Mouse (Mus musculus) kidney, embryonic 16.5 days (tissue): ENCODE data around the gene Spock1. TPM values are rescaled to one million over a fixed set of nuclear protein-coding genes. Genes with fewer than 3 reads are reported as not detected.

Experiments used
- ATAC-seq: fragments of 200-750 bp; cut with Nextera tagmentation; 2 replicates; pipeline ENCODE4 v1.8.0; 2017; ENCODE audit warnings: moderate TSS enrichment; ENCODE audit not compliant: low FRiP score, low TSS enrichment
- H3K27ac ChIP-seq: fragments of 300-500 bp; sonication (generic); 2 replicates; pipeline ENCODE4 v1.5.1; 2014; ENCODE audit warnings: low read length
- H3K27me3 ChIP-seq: fragments of 300-500 bp; sonication (generic); 2 replicates; pipeline ENCODE4 v1.6.1; 2014; ENCODE audit warnings: low read length, control low read depth, mixed read lengths; ENCODE audit not compliant: insufficient read depth
- H3K36me3 ChIP-seq: fragments of 300-500 bp; sonication (generic); 2 replicates; pipeline ENCODE4 v1.6.1; 2014; ENCODE audit warnings: low read length, control low read depth, mixed read lengths; ENCODE audit not compliant: insufficient read depth
- H3K4me1 ChIP-seq: fragments of 300-500 bp; sonication (generic); 2 replicates; pipeline ENCODE4 v1.6.1; 2014; ENCODE audit warnings: low read length, control low read depth, mixed read lengths; ENCODE audit not compliant: insufficient read depth
- H3K4me2 ChIP-seq: fragments of 300-500 bp; sonication (generic); replicated peaks from 2 replicates; pipeline ENCODE4 v1.6.1; 2014; ENCODE audit warnings: low read depth, low read length
- H3K4me3 ChIP-seq: fragments of 300-500 bp; sonication (generic); 2 replicates; pipeline ENCODE4 v1.5.1; 2014; ENCODE audit warnings: mild to moderate bottlenecking, low read length
- H3K9ac ChIP-seq: fragments of 300-500 bp; sonication (generic); replicated peaks from 2 replicates; pipeline ENCODE4 v1.6.1; 2014; ENCODE audit warnings: low read length
- H3K9me3 ChIP-seq: fragments of 300-500 bp; sonication (generic); 2 replicates; pipeline ENCODE4 v1.6.1; 2016; ENCODE audit warnings: low read length, control low read depth
- WGBS: fragments of 180-500 bp; shearing (Covaris S2); extraction: QIAGEN DNeasy Blood & Tissue Kit; methylation state at CpG from one replicate; pipeline ENCODE4 v1.1.7; 2014; 5-methylcytosine and 5-hydroxymethylcytosine counted together
- polyA plus RNA-seq: library from polyadenylated mRNA; unstranded; fragments of >200 nt; fragmentation: Nextera tagmentation; extraction: Ambion mirVana; gene quantifications from 2 replicates; pipeline ENCODE4 v1.2.1, GENCODE M21; 2015

The Spock1 gene
- polyA plus RNA-seq, 1 experiment from 2014 or later: 0.59 TPM

DNA sequence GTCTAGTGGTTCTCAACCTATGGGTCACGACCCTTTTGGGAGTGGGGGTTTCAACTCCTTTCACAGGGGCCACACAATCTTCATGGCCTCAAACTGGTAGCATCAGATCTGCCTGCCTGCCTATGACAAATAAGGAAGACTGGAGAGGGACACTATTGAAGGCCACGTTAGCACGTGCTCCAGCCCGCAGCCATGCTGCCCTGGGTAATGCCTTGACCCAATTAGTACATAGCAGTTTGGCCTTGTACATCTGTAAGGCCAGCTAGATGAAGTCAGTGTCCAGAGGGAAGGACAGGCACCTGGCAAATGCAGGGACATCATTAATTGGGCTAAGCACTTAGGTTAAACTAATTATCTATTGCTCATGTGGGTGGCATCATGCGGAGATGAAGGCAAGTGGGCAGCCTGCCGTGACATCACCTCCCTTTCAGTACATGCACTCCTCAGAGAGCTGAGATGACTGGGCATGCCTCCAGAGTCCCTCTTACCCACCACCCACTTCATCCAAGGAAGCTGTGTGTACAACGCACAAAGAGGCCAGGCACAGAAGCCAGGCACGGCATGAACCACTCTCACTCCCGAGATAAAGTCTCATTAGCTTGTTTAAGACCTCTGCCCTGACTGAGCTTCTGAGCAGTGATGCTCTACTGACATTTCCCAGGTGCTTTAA lies 241.8 kb downstream of the Spock1 start:
- no peak overlapping the region for H3K4me3 ChIP-seq
- 51% methylated on average over 9 of the region's 9 CpGs for WGBS
- H3K9ac ChIP-seq: no peak overlapping the region
- H3K4me2 ChIP-seq: no peak overlapping the region
- ATAC-seq: no peak
- no peaks in the 10 kb centered on the region for H3K9me3 ChIP-seq
- no peak overlapping the region for H3K27ac ChIP-seq
- no peaks in the 10 kb centered on the region for H3K4me1 ChIP-seq
- H3K36me3 ChIP-seq: no peaks in the 10 kb centered on the region
- H3K27me3 ChIP-seq: no peaks in the 10 kb centered on the region

DNA sequence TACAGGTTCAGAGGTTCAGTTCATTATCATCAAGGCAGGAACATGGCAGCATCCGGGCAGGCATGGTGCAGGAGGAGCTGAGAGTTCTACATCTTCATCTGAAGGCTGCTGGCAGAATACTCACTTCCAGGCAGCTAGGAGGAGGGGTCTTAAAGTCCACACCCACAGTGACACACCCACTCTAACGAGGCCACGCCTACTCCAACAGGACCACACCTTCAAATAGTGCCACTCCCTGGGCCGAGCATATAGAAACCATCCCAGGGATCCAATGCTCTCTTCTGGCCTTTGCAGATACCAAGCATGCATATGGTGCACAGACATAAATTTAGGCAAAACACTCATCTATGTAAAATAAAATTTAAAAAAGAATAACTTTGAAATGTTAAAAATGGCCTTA lies 245.6 kb downstream of the Spock1 start:
- no peak for ATAC-seq
- no peaks in the 10 kb centered on the region for H3K27me3 ChIP-seq
- no peaks in the 10 kb centered on the region for H3K36me3 ChIP-seq
- H3K9ac ChIP-seq: no peak overlapping the region
- no peaks in the 10 kb centered on the region for H3K4me1 ChIP-seq
- no peak overlapping the region for H3K27ac ChIP-seq
- H3K4me2 ChIP-seq: no peak overlapping the region
- no peaks in the 10 kb centered on the region for H3K9me3 ChIP-seq
- H3K4me3 ChIP-seq: no peak overlapping the region
- WGBS: 77% methylated on average over 4 of the region's 4 CpGs

DNA sequence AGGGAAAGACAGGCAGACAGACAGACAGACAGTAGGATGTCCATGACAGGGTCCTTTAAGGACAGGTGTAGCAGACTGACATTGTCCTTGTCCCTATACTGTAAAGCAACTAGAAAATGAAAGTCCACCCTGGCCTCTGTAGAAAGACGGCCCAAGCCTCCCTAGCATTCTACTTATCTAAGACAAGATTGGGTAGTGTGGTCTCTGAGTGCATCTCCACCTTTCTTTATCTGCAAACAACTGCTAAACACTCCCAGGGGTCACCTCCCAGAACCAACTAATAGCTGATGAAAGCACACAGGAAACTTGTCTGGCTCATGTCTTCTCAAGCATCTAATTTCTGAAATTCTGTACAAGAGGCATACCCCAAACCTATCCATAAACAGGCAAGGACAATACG lies 247.6 kb downstream of the Spock1 start:
- no peak for ATAC-seq
- H3K9ac ChIP-seq: no peak overlapping the region
- H3K27ac ChIP-seq: no peak overlapping the region
- no peaks in the 10 kb centered on the region for H3K4me1 ChIP-seq
- H3K9me3 ChIP-seq: no peaks in the 10 kb centered on the region
- no peaks in the 10 kb centered on the region for H3K27me3 ChIP-seq
- H3K4me3 ChIP-seq: no peak overlapping the region
- H3K36me3 ChIP-seq: no peaks in the 10 kb centered on the region
- H3K4me2 ChIP-seq: no peak overlapping the region
- 88% methylated on average over 2 of the region's 2 CpGs for WGBS

DNA sequence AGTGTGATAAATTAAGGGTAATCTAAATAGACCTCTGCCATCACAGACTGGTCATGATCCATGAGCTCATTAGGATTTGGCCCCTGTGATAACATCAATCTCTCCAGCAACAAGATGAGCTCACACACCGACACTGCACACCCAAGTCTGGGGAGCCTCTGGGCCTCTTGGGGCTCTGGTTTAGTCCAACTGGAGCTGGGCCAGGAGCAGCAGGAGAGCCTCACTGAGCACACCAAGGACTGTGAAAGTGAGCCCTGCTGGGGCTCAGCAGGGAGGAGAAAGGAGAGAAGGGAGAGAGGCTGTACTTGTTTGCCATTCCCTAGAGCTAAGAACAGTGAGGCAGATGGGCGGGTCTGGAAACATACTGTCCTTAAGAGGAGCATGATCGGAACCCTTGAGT lies 248.3 kb downstream of the Spock1 start:
- Histone ChIP-seq H3K27me3 (no peaks in the 10 kb centered on the region), H3K36me3 (no peaks in the 10 kb centered on the region), H3K27ac (no peak overlapping the region), H3K4me3 (no peak overlapping the region), H3K4me2 (no peak overlapping the region), H3K4me1 (no peaks in the 10 kb centered on the region), H3K9ac (no peak overlapping the region), H3K9me3 (no peaks in the 10 kb centered on the region)
- ATAC-seq: no peak
- WGBS: 76% methylated on average over 3 of the region's 3 CpGs

DNA sequence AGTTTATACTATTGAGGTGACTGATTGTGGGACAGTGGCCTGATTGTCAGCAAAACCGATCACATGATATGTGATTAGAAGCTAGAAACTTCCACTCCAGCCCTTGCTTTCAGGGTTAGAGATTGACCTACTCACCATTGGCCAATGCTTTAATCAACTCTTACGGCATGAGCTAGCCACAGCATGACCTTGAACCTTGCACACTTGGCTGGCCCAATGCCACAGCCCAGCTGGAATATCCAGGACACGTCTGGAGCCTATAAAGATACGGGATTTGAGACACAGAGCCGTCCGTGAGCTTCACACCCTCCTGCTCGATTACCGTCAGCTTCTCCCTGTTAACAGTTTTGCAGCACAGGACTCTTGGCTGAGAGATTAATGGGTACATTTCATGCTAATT lies 251.5 kb downstream of the Spock1 start:
- ATAC-seq: no peak
- Histone ChIP-seq H3K36me3 (no peaks in the 10 kb centered on the region), H3K4me2 (no peak overlapping the region), H3K27me3 (no peaks in the 10 kb centered on the region), H3K4me1 (no peaks in the 10 kb centered on the region), H3K9me3 (no peaks in the 10 kb centered on the region), H3K9ac (no peak overlapping the region), H3K4me3 (no peak overlapping the region), H3K27ac (no peak overlapping the region)
- WGBS: 50% methylated on average over 8 of the region's 8 CpGs

DNA sequence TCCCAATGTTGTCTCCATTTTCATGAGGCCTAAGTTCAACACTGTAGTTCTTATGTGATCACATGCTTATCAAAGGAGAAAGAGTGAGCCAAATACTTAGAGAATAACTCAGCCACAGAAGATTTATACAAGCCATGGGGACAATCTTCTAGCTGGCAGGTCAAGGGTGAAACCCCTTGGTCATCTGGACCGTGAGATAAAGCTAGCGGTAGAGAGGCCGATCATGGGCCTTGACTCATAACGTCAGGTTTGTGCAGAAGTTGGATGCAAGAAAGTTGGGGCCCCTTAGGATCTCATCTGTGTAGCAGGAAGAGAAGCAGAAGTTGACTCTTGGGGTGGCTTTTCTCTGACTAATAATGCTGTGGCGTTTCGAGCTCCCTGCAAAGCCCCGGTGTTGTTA lies 253.8 kb downstream of the Spock1 start:
- H3K9ac ChIP-seq: no peak overlapping the region
- no peaks in the 10 kb centered on the region for H3K36me3 ChIP-seq
- no peak for ATAC-seq
- no peaks in the 10 kb centered on the region for H3K4me1 ChIP-seq
- no peak overlapping the region for H3K27ac ChIP-seq
- H3K9me3 ChIP-seq: no peaks in the 10 kb centered on the region
- no peaks in the 10 kb centered on the region for H3K27me3 ChIP-seq
- H3K4me2 ChIP-seq: no peak overlapping the region
- no peak overlapping the region for H3K4me3 ChIP-seq
- WGBS: 76% methylated on average over 7 of the region's 7 CpGs

DNA sequence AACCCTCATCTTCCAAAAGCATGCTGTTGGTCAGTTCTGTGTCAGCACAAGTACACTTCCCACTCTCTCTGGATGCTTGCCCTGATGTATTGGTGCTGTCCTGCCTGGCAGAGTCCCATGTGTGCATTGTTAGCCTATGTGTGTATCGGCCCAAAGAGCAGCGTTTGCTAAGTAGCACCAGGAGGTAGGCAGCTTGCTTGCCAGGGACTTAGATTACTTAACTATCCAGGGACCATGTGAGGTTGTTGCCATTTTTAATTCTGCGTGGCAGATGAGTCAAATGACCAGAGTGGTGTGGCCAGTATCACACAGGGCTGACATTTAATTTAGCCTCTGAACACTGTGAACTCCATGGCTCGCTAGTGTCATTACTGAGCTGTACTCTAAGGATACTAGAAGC lies 256.9 kb downstream of the Spock1 start:
- Histone ChIP-seq H3K27me3 (no peaks in the 10 kb centered on the region), H3K4me1 (no peaks in the 10 kb centered on the region), H3K36me3 (no peaks in the 10 kb centered on the region), H3K4me2 (no peak overlapping the region), H3K9me3 (no peaks in the 10 kb centered on the region), H3K4me3 (no peak overlapping the region), H3K9ac (no peak overlapping the region), H3K27ac (no peak overlapping the region)
- ATAC-seq: no peak
- WGBS: 86% methylated on average over 4 of the region's 4 CpGs

DNA sequence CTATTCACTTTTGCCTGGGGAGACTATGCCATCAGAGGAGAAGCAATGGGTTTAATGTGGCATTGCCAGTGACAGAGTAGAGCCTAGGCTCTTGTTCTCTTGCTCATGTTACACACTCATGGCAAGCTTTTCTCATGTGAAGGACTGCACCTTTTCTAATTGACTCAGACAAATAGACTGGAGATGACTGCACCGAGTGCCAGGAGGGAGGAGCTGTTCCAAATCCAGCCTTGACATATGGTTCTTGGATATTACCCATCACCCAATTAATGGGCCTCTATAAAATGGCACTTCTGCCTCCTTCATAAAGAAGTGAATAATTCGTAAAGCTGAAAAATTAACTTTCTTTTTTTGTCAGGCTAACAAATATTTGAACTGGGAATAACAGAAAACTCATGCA lies 259.3 kb downstream of the Spock1 start:
- no peak overlapping the region for H3K4me3 ChIP-seq
- H3K36me3 ChIP-seq: no peaks in the 10 kb centered on the region
- H3K9me3 ChIP-seq: no peaks in the 10 kb centered on the region
- H3K27ac ChIP-seq: no peak overlapping the region
- H3K27me3 ChIP-seq: no peaks in the 10 kb centered on the region
- H3K9ac ChIP-seq: no peak overlapping the region
- no peaks in the 10 kb centered on the region for H3K4me1 ChIP-seq
- ATAC-seq: no peak
- no peak overlapping the region for H3K4me2 ChIP-seq
- whole genome bisulfite sequencing: 72% methylated on average over 2 of the region's 2 CpGs

DNA sequence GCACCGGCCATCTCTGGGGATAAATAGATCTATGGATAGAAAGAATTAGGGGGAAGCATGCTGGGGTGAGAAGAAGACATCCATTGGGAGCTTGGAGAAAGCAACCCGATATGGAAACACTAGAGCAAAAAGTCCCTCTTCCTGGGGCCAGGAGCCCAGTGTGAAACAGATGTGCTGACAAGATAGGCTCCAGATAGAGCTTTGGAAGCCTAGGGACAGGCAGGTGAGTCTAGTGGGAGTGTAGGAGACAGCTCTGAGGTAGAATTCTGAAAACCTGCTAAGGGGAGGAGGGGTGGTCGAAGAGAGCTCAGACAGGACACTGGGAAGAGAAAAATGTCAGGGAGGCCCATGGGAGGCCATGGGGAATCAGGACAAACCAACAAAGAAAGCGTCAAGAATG lies 260.7 kb downstream of the Spock1 start:
- 76% methylated on average over 4 of the region's 4 CpGs for WGBS
- Histone ChIP-seq H3K27ac (no peak overlapping the region), H3K36me3 (no peaks in the 10 kb centered on the region), H3K4me1 (no peaks in the 10 kb centered on the region), H3K9ac (no peak overlapping the region), H3K4me2 (no peak overlapping the region), H3K9me3 (no peaks in the 10 kb centered on the region), H3K4me3 (no peak overlapping the region), H3K27me3 (no peaks in the 10 kb centered on the region)
- no peak for ATAC-seq

DNA sequence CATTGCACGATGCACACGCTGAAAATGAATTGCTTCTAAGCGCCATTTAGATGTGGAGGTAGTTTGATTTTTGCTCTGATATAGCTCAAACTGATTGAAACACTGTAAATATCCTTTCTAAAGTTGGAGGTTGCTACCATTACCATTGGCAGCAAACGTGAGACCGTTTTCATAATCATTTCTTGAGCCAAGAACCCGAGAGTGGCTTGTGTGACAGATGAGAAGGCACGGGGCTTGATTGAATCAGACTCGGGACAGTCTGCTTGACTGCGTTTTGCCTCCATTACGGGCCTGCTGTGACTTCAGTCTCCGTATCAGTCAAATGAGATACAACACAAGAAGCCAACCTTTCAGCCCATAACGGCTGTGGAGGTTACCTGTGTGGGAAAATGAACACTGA lies 265.1 kb downstream of the Spock1 start:
- WGBS: 79% methylated on average over 12 of the region's 12 CpGs
- Histone ChIP-seq H3K4me3 (no peak overlapping the region), H3K9ac (no peak overlapping the region), H3K36me3 (no peaks in the 10 kb centered on the region), H3K9me3 (no peaks in the 10 kb centered on the region), H3K27ac (no peak overlapping the region), H3K27me3 (no peaks in the 10 kb centered on the region), H3K4me1 (no peaks in the 10 kb centered on the region), H3K4me2 (no peak overlapping the region)
- ATAC-seq: no peak
